ENCODE assay signal across 20 mouse cellular contexts in genomic region chr5:128435683-128436082, GRCm38 (mm10). TPM values are rescaled to one million over a fixed set of nuclear protein-coding genes. Genes with fewer than 3 reads are reported as not detected.
DNase-seq lines count a peak whose midpoint lies in the region; ATAC-seq and TF ChIP-seq lines count a peak whose summit lies in the region.
"Had no signal": no experiment of that assay in that cellular context is flagged by ENCODE, and none has a peak within 500 bp of the region (broad histone marks: within the 10 kb centered on the region; RNA-seq: fewer than 3 reads in every experiment).

No protein-coding gene starts in this region.

- no peak overlapping the region for H3K9ac ChIP-seq in forebrain, embryonic 14.5 days (ENCODE audit: low read length)
- H3K9ac ChIP-seq in forebrain, embryonic 16.5 days (replicated peaks; ENCODE audit: low read depth, low read length) = no peak overlapping the region
- H3K9ac ChIP-seq in lung, embryonic 15.5 days = no peak overlapping the region
- H3K9ac ChIP-seq: embryonic facial prominence, embryonic 12.5 days; heart, embryonic 13.5 days; hindbrain, embryonic 15.5 days; limb, embryonic 15.5 days had no signal

- H3K27me3 ChIP-seq in forebrain, embryonic 14.5 days (replicated peaks; ENCODE audit: control insufficient read depth, insufficient read depth, low read length) = peaks cover 39% of the 10 kb centered on the region
- peaks cover 42% of the 10 kb centered on the region for H3K27me3 ChIP-seq in forebrain, embryonic 16.5 days (replicated peaks; ENCODE audit: control insufficient read depth, insufficient read depth, low read length)
- H3K27me3 ChIP-seq in lung, embryonic 15.5 days = peaks cover 55% of the 10 kb centered on the region

- peak; percentile 82 for DNase-seq in forebrain, embryonic 14.5 days (ENCODE audit: low spot score)
- no peak for DNase-seq in lung, adult 2 months
- peak; percentile 34 for DNase-seq in right cerebral cortex, postnatal 14 days
- DNase-seq in right cerebral cortex, postnatal 25 days = no peak
- DNase-seq in spleen, postnatal 14 days (ENCODE audit: low spot score in 2 of 2) = no peak
- DNase-seq: adrenal gland, postnatal 36 days; cerebellum, adult 18-20 months; gastrocnemius, postnatal 14 days; heart, adult 18-20 months; kidney, adult 11 months had no signal

- no peaks in the 10 kb centered on the region for H3K36me3 ChIP-seq in forebrain, embryonic 14.5 days (ENCODE audit: control insufficient read depth, insufficient read depth, low read length)
- H3K36me3 ChIP-seq in forebrain, embryonic 16.5 days (ENCODE audit: control insufficient read depth, insufficient read depth) = no peaks in the 10 kb centered on the region
- H3K36me3 ChIP-seq in lung, embryonic 15.5 days = no peaks in the 10 kb centered on the region
- H3K36me3 ChIP-seq: embryonic facial prominence, embryonic 12.5 days; heart, embryonic 13.5 days; hindbrain, embryonic 15.5 days; limb, embryonic 15.5 days had no signal

- no peak overlapping the region for H3K27ac ChIP-seq in forebrain, embryonic 14.5 days (ENCODE audit: low read depth, low read length)
- no peak overlapping the region for H3K27ac ChIP-seq in forebrain, embryonic 16.5 days (ENCODE audit: low read length)
- H3K27ac ChIP-seq in lung, embryonic 15.5 days = no peak overlapping the region
- H3K27ac ChIP-seq: embryonic facial prominence, embryonic 12.5 days; heart, embryonic 13.5 days; hindbrain, embryonic 15.5 days; kidney, postnatal 0 days; limb, embryonic 15.5 days; stomach, postnatal 0 days had no signal

- WGBS in forebrain, embryonic 14.5 days = 35% methylated on average over 5 of the region's 5 CpGs
- 23% methylated on average over 5 of the region's 5 CpGs for WGBS in forebrain, embryonic 16.5 days
- 25% methylated on average over 5 of the region's 5 CpGs for WGBS in lung, embryonic 15.5 days
- 38% methylated on average over 5 of the region's 5 CpGs for WGBS in lung, adult 2 months

- TF ChIP-seq CTCF in lung, adult 2 months (IDR thresholded peaks at IDR 0.05; ENCODE audit: insufficient read depth, low read length) = no peak

- ATAC-seq in forebrain, embryonic 14.5 days = no peak; the same call in 1 of the 2 replicates
- ATAC-seq in forebrain, embryonic 16.5 days = no peak; the same call in 1 of the 2 replicates
- ATAC-seq in lung, embryonic 15.5 days (ENCODE audit: borderline replicate concordance, extremely low read depth, low FRiP score, low TSS enrichment) = peak; percentile 62; the same call in 1 of the 2 replicates

- H3K9me3 ChIP-seq in forebrain, embryonic 14.5 days (replicated peaks; ENCODE audit: control insufficient read depth, low read length) = no peaks in the 10 kb centered on the region
- no peaks in the 10 kb centered on the region for H3K9me3 ChIP-seq in forebrain, embryonic 16.5 days (ENCODE audit: control insufficient read depth, low read length)
- H3K9me3 ChIP-seq in lung, embryonic 15.5 days = no peaks in the 10 kb centered on the region
- H3K9me3 ChIP-seq: embryonic facial prominence, embryonic 12.5 days; heart, embryonic 13.5 days; hindbrain, embryonic 15.5 days; limb, embryonic 15.5 days had no signal

- H3K4me2 ChIP-seq in forebrain, embryonic 14.5 days (ENCODE audit: low read length) = no peak overlapping the region
- no peak overlapping the region for H3K4me2 ChIP-seq in forebrain, embryonic 16.5 days (ENCODE audit: low read length)
- H3K4me2 ChIP-seq in lung, embryonic 15.5 days = no peak overlapping the region
- H3K4me2 ChIP-seq: embryonic facial prominence, embryonic 12.5 days; heart, embryonic 13.5 days; hindbrain, embryonic 15.5 days; limb, embryonic 15.5 days had no signal

- H3K4me1 ChIP-seq in forebrain, embryonic 14.5 days (ENCODE audit: control insufficient read depth, insufficient read depth, low read length) = no peaks in the 10 kb centered on the region
- H3K4me1 ChIP-seq in forebrain, embryonic 16.5 days (replicated peaks; ENCODE audit: control insufficient read depth, insufficient read depth, low read length) = peaks cover 26% of the 10 kb centered on the region
- peaks cover 5% of the 10 kb centered on the region; the same call in 1 of the 2 replicates for H3K4me1 ChIP-seq in lung, embryonic 15.5 days
- H3K4me1 ChIP-seq in lung, adult 2 months (ENCODE audit: control insufficient read depth, insufficient read depth, low read length) = no peaks in the 10 kb centered on the region
- H3K4me1 ChIP-seq: heart, embryonic 13.5 days had no signal

- no peak overlapping the region for H3K4me3 ChIP-seq in forebrain, embryonic 14.5 days (ENCODE audit: low read depth, low read length)
- H3K4me3 ChIP-seq in forebrain, embryonic 16.5 days (replicated peaks; ENCODE audit: low read length) = no peak overlapping the region
- H3K4me3 ChIP-seq in lung, embryonic 15.5 days = no peak overlapping the region
- no peak overlapping the region for H3K4me3 ChIP-seq in lung, adult 2 months (replicated peaks; ENCODE audit: extremely low read depth, low read depth, low read length)
- H3K4me3 ChIP-seq: embryonic facial prominence, embryonic 12.5 days; heart, embryonic 13.5 days; hindbrain, embryonic 15.5 days; limb, embryonic 15.5 days had no signal

- TF ChIP-seq POLR2A in lung, adult 2 months (IDR thresholded peaks at IDR 0.05; ENCODE audit: borderline replicate concordance, extremely low read depth, low read depth, low read length) = no peak

RNA-seq across cellular contexts. Expression of gene Tmem132d, which starts 2.8 kb away (rescaled TPM):
- 0.86 and 1.1 TPM in 2 replicates for polyA plus RNA-seq in forebrain, embryonic 14.5 days (2014; fragmentation: Nextera tagmentation; extraction: Ambion mirVana)
- polyA plus RNA-seq in forebrain, embryonic 16.5 days (2015; fragmentation: Nextera tagmentation; extraction: Ambion mirVana) = 1.0 and 1.7 TPM in 2 replicates
- 1.4 and 2.3 TPM in 2 replicates for polyA plus RNA-seq in lung, embryonic 15.5 days (2015; fragmentation: Nextera tagmentation; extraction: Ambion mirVana)
- 5.3 and 5.5 TPM in 2 replicates for polyA plus RNA-seq in lung, adult 2 months (2012; rRNA removed)
- polyA plus RNA-seq: C2C12; liver, embryonic 16.5 days had no signal

Comparison
In these comparisons a context has a peak if more than half of its experiments do, and no peak if none do; other contexts are left out.
1. DNase-seq: peak in forebrain, embryonic 14.5 days (single experiment) and right cerebral cortex, postnatal 14 days (single experiment); none in lung, adult 2 months (single experiment), right cerebral cortex, postnatal 25 days (single experiment) and spleen, postnatal 14 days (0 of 2).